Mouse (Mus musculus): Measurements from ENCODE around the gene Tnpo3. TPM values are rescaled to one million over a fixed set of nuclear protein-coding genes. Genes with fewer than 3 reads are reported as not detected.
A peak's percentile ranks its signal among the peaks of the same experiment; 100 is the strongest.

The Tnpo3 gene
- polyA plus RNA-seq, 1 experiment from 2014 or later, result 71.6 TPM

- peaks cover 2% of the 10 kb centered on the region; the same call in 1 of the 2 replicates for H3K9me3 ChIP-seq (replicated peaks)
- H3K4me2 ChIP-seq, result no peak overlapping the region
- peaks cover 6% of the 10 kb centered on the region for H3K4me1 ChIP-seq (replicated peaks)
- no peak overlapping the region for H3K4me3 ChIP-seq
- no peak for ATAC-seq (ENCODE audit: insufficient number of reproducible peaks, low FRiP score)
- peaks cover 58% of the 10 kb centered on the region for H3K36me3 ChIP-seq
- no peak overlapping the region for H3K27ac ChIP-seq (ENCODE audit: poor library complexity, severe bottlenecking)
- 88% methylated on average over 6 of the region's 6 CpGs for WGBS
- no peak overlapping the region for H3K9ac ChIP-seq
- no peaks in the 10 kb centered on the region for H3K27me3 ChIP-seq (replicated peaks)
Observed at GRCm38 (mm10) chr6:29540223-29540622, 69.5 kb downstream of the Tnpo3 start.

GRCm38 (mm10) chr6:29539502-29539901, 70.2 kb downstream of the Tnpo3 start:
- Histone ChIP-seq H3K36me3 (peaks cover 55% of the 10 kb centered on the region), H3K9me3 (replicated peaks) (no peaks in the 10 kb centered on the region)

GRCm38 (mm10) chr6:29537221-29537620, 72.5 kb downstream of the Tnpo3 start:
- ATAC-seq (ENCODE audit: insufficient number of reproducible peaks, low FRiP score), result no peak
- 79% methylated on average over 3 of the region's 3 CpGs for WGBS

More at GRCm38 (mm10) chr6:29539502-29539901, 70.2 kb downstream of the Tnpo3 start:
- no peak overlapping the region for H3K4me2 ChIP-seq
- no peak overlapping the region for H3K9ac ChIP-seq
- peaks cover 10% of the 10 kb centered on the region for H3K4me1 ChIP-seq (replicated peaks)
- H3K27me3 ChIP-seq (replicated peaks), result no peaks in the 10 kb centered on the region
- no peak for ATAC-seq (ENCODE audit: insufficient number of reproducible peaks, low FRiP score)
- WGBS, result 76% methylated on average over 8 of the region's 8 CpGs
- H3K27ac ChIP-seq (ENCODE audit: poor library complexity, severe bottlenecking), result no peak overlapping the region
- H3K4me3 ChIP-seq, result no peak overlapping the region

GRCm38 (mm10) chr6:29536651-29537193, 73.0 kb downstream of the Tnpo3 start:
- Histone ChIP-seq H3K9me3 (replicated peaks) (no peaks in the 10 kb centered on the region), H3K4me1 (replicated peaks) (peaks cover 10% of the 10 kb centered on the region), H3K4me2 (no peak overlapping the region), H3K27me3 (replicated peaks) (no peaks in the 10 kb centered on the region), H3K9ac (no peak overlapping the region), H3K36me3 (peaks cover 40% of the 10 kb centered on the region), H3K4me3 (no peak overlapping the region), H3K27ac (ENCODE audit: poor library complexity, severe bottlenecking) (no peak overlapping the region)
- no peak for ATAC-seq (ENCODE audit: insufficient number of reproducible peaks, low FRiP score)
- WGBS, result 64% methylated on average over 4 of the region's 4 CpGs

More at GRCm38 (mm10) chr6:29537221-29537620, 72.5 kb downstream of the Tnpo3 start:
- Histone ChIP-seq H3K9ac (no peak overlapping the region), H3K9me3 (replicated peaks) (no peaks in the 10 kb centered on the region), H3K4me2 (no peak overlapping the region), H3K4me3 (no peak overlapping the region), H3K27ac (ENCODE audit: poor library complexity, severe bottlenecking) (no peak overlapping the region), H3K27me3 (replicated peaks) (no peaks in the 10 kb centered on the region), H3K4me1 (replicated peaks) (peaks cover 10% of the 10 kb centered on the region), H3K36me3 (peaks cover 45% of the 10 kb centered on the region)

GRCm38 (mm10) chr6:29535316-29535715, 74.4 kb downstream of the Tnpo3 start:
- peak overlapping the region; percentile 9; the same call in 1 of the 2 replicates for H3K27ac ChIP-seq (ENCODE audit: poor library complexity, severe bottlenecking)
- no peak for ATAC-seq (ENCODE audit: insufficient number of reproducible peaks, low FRiP score)
- no peak overlapping the region for H3K4me3 ChIP-seq
- H3K27me3 ChIP-seq (replicated peaks), result no peaks in the 10 kb centered on the region
- H3K9ac ChIP-seq, result 0 out of 2 replicates have a peak overlapping the region, but pooled peaks have one; percentile 14
- no peaks in the 10 kb centered on the region for H3K9me3 ChIP-seq (replicated peaks)
- WGBS, result 60% methylated on average over 6 of the region's 6 CpGs
- H3K4me2 ChIP-seq, result no peak overlapping the region
- peaks cover 34% of the 10 kb centered on the region for H3K36me3 ChIP-seq
- H3K4me1 ChIP-seq (replicated peaks), result peaks cover 10% of the 10 kb centered on the region

GRCm38 (mm10) chr6:29530050-29530449, 79.6 kb downstream of the Tnpo3 start:
- H3K9me3 ChIP-seq (replicated peaks), result no peaks in the 10 kb centered on the region; the same call in 1 of the 2 replicates
- peak overlapping the region; percentile 99; the same call in 1 of the 2 replicates for H3K4me2 ChIP-seq
- H3K36me3 ChIP-seq, result peaks cover 17% of the 10 kb centered on the region
- H3K27ac ChIP-seq (ENCODE audit: poor library complexity, severe bottlenecking), result no peak overlapping the region
- no peak overlapping the region for H3K9ac ChIP-seq
- H3K4me3 ChIP-seq, result no peak overlapping the region
- WGBS, result 55% methylated on average over 4 of the region's 4 CpGs
- ATAC-seq (ENCODE audit: insufficient number of reproducible peaks, low FRiP score), result no peak
- H3K4me1 ChIP-seq (replicated peaks), result peaks cover 32% of the 10 kb centered on the region
- 0 out of 2 replicates have a peak, but pooled peaks cover 7% of the 10 kb centered on the region for H3K27me3 ChIP-seq (replicated peaks)

- 21% methylated on average over 2 of the region's 2 CpGs for WGBS
- Histone ChIP-seq H3K9me3 (replicated peaks) (no peaks in the 10 kb centered on the region; the same call in 1 of the 2 replicates), H3K36me3 (peaks cover 13% of the 10 kb centered on the region), H3K9ac (peak overlapping the region; percentile 25; the same call in 1 of the 2 replicates), H3K27me3 (replicated peaks) (0 out of 2 replicates have a peak, but pooled peaks cover 7% of the 10 kb centered on the region), H3K4me1 (replicated peaks) (peaks cover 31% of the 10 kb centered on the region), H3K4me3 (peak overlapping the region; percentile 32), H3K27ac (ENCODE audit: poor library complexity, severe bottlenecking) (peak overlapping the region; percentile 44), H3K4me2 (peak overlapping the region; percentile 99)
- ATAC-seq (ENCODE audit: insufficient number of reproducible peaks, low FRiP score), result no peak
Observed at GRCm38 (mm10) chr6:29529444-29529820, 80.3 kb downstream of the Tnpo3 start.

GRCm38 (mm10) chr6:29528561-29529443, 80.9 kb downstream of the Tnpo3 start:
- peaks cover 37% of the 10 kb centered on the region for H3K4me1 ChIP-seq (replicated peaks)
- H3K36me3 ChIP-seq, result peaks cover 6% of the 10 kb centered on the region; the same call in 1 of the 2 replicates
- peak overlapping the region; percentile 25; the same call in 1 of the 2 replicates for H3K9ac ChIP-seq
- H3K27me3 ChIP-seq (replicated peaks), result 0 out of 2 replicates have a peak, but pooled peaks cover 7% of the 10 kb centered on the region
- H3K27ac ChIP-seq (ENCODE audit: poor library complexity, severe bottlenecking), result peak overlapping the region; percentile 44
- peak; percentile 49; the same call in 1 of the 2 replicates for ATAC-seq (ENCODE audit: insufficient number of reproducible peaks, low FRiP score)
- no peaks in the 10 kb centered on the region; the same call in 1 of the 2 replicates for H3K9me3 ChIP-seq (replicated peaks)
- peak overlapping the region; percentile 75 for H3K4me3 ChIP-seq
- peak overlapping the region; percentile 99 for H3K4me2 ChIP-seq
- WGBS, result 17% methylated on average over 13 of the region's 13 CpGs

- H3K9me3 ChIP-seq (replicated peaks), result no peaks in the 10 kb centered on the region; the same call in 1 of the 2 replicates
- H3K27me3 ChIP-seq (replicated peaks), result 0 out of 2 replicates have a peak, but pooled peaks cover 7% of the 10 kb centered on the region
- peaks cover 41% of the 10 kb centered on the region for H3K4me1 ChIP-seq (replicated peaks)
- H3K27ac ChIP-seq (ENCODE audit: poor library complexity, severe bottlenecking), result 0 out of 2 replicates have a peak overlapping the region, but pooled peaks have one; percentile 44
- peak overlapping the region; percentile 99 for H3K4me2 ChIP-seq
- H3K9ac ChIP-seq, result peak overlapping the region; percentile 80; the same call in 1 of the 2 replicates
- peak overlapping the region; percentile 75 for H3K4me3 ChIP-seq
- ATAC-seq (ENCODE audit: insufficient number of reproducible peaks, low FRiP score), result no peak
- H3K36me3 ChIP-seq, result peaks cover 5% of the 10 kb centered on the region; the same call in 1 of the 2 replicates
- WGBS, result 13% methylated on average over 8 of the region's 8 CpGs
Observed at GRCm38 (mm10) chr6:29528165-29528505, 81.6 kb downstream of the Tnpo3 start.

GRCm38 (mm10) chr6:29527361-29528164, 82.1 kb downstream of the Tnpo3 start:
- Histone ChIP-seq H3K9ac (peak overlapping the region; percentile 80), H3K4me2 (peak overlapping the region; percentile 99), H3K36me3 (peaks cover 5% of the 10 kb centered on the region; the same call in 1 of the 2 replicates), H3K4me3 (peak overlapping the region; percentile 75), H3K9me3 (replicated peaks) (no peaks in the 10 kb centered on the region; the same call in 1 of the 2 replicates), H3K4me1 (replicated peaks) (peaks cover 41% of the 10 kb centered on the region), H3K27ac (ENCODE audit: poor library complexity, severe bottlenecking) (no peak overlapping the region), H3K27me3 (replicated peaks) (0 out of 2 replicates have a peak, but pooled peaks cover 7% of the 10 kb centered on the region)
- no peak for ATAC-seq (ENCODE audit: insufficient number of reproducible peaks, low FRiP score)
- 4% methylated on average over 34 of the region's 34 CpGs for WGBS
